Mouse (Mus musculus) thymus, postnatal 25 days (tissue): ENCODE data around the gene Wdr27.
"Not testable (repeated sequence)": the region's sequence is repeated elsewhere in the genome, so short reads cannot be mapped to it uniquely, and the experiment has no call there.

Source experiments
- DNase-seq: peaks from one replicate; pipeline ENCODE4 v3.0.0; 2022

Wdr27 gene

GRCm38 (mm10) chr17:14943009-14943728, at the start of gene Wdr27, which contains the start of gene 1600012H06Rik:
Gene Wdr27 (minus strand): TSS chr17:14943158.
Gene 1600012H06Rik (plus strand): TSS chr17:14943184.
- peak; percentile 97 for DNase-seq

- DNase-seq, result not testable (repeated sequence)
These were observed 49.7 kb upstream of the Wdr27 start for GRCm38 (mm10) chr17:14992522-14993138.

DNA sequence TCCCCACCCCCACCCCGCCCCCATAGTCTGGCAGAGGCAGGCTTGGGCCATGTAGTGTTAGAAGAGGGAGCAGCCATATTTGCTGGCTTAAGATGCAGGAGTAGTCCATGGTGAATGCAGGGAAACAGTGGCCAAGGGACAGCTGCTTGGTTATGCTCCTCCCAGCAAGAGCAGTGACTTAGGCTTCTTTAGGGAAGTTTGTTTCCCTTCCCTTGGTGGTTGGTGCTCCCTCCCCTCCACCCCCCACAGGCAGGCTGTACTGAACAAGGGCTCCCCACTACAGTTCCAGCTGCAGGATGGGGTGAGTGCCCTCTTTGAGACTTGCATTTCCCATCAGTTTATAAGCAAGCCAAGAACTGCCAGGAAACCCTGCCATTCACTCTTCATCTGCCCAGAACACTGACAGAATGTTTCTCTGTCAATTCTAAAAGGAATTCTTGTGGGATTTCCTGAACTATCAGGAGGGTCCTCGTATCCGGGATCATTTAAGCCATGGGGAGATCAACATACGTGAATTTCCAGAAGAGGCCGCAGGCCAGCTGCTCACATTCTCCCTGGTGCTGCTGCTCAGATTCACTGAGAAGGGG, 47.3 kb upstream of the Wdr27 start:
- DNase-seq, result not testable (repeated sequence)

- not testable (repeated sequence) for DNase-seq
These were observed 35.5 kb upstream of the Wdr27 start, which contains the start of the genes 9030025P20Rik and Gm3417 for GRCm38 (mm10) chr17:14978362-14979038. Gene 9030025P20Rik (plus strand): TSS chr17:14978468. Gene Gm3417 (minus strand): TSS chr17:14978790.

GRCm38 (mm10) chr17:14977718-14978361, 34.9 kb upstream of the Wdr27 start:
- DNase-seq, result not testable (repeated sequence)

GRCm38 (mm10) chr17:14968373-14968913, 25.5 kb upstream of the Wdr27 start:
- DNase-seq, result not testable (repeated sequence)

- DNase-seq, result not testable (repeated sequence)
These were observed 18.7 kb upstream of the Wdr27 start for GRCm38 (mm10) chr17:14961557-14962154.

DNA sequence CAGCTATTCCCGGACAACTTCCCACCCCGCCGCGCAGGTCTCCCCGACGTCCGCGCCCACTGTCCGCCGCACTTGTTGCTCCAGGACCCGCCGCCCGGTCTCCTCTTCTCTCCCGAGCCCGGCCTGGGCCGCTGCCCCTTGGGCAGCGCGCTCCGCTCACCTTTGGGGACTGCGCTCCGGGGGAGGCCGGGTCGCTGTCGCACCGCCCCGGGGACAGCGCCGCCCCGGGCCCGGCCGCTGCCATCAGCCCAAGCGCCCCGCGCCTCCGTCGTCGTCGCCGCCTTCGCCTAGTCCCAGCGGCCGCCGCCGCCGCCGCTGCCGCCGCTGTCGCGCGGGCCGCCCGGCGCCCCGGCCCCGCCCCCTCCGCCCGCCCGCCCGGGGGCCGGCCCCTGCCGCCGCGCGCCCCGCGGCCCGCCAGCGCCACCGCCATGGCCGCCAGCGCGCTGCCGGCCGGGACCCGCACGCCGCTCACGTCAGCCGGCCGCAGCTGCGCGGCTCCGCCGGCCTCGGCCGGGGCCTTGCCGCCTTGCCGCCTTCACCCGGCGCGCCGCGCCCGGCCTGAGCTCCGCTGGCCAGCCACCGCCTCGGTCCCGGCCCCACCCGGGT, 18.1 kb upstream of the Wdr27 start, which contains the start of gene Phf10:
Gene Phf10 (minus strand): TSS at position 323 of the 606 bp plus-strand sequence.
- peak; percentile 44 for DNase-seq

GRCm38 (mm10) chr17:14960520-14960919, 17.6 kb upstream of the Wdr27 start:
- peak; percentile 37 for DNase-seq

GRCm38 (mm10) chr17:14959979-14960378, 17.0 kb upstream of the Wdr27 start:
- peak; percentile 11 for DNase-seq

GRCm38 (mm10) chr17:14958686-14959327, 15.8 kb upstream of the Wdr27 start:
- peak; percentile 18 for DNase-seq

DNA sequence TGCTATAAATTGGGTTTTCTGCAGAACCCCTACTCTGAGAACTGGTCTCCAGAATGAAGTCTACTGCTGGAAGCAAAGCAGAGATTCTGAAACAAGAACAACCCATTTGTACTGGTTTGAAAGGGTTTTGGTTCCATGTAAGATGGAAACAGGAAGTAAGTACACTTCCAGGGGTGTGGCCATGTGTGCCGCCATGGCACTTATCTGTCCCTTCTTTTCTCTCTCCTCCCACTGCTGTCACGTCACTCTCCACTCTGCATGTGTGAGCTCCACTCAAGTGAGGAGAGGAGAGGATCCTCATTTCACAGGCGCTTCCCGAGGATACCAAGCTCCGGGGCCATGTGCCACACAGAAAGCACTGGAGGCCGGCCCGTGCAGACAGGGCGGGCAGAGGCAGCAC, 10.5 kb upstream of the Wdr27 start:
- no peak for DNase-seq

GRCm38 (mm10) chr17:14949161-14949827, 6.3 kb upstream of the Wdr27 start:
- no peak for DNase-seq

- no peak for DNase-seq
These were observed 1.6 kb upstream of the Wdr27 start for GRCm38 (mm10) chr17:14944551-14944950.

DNA sequence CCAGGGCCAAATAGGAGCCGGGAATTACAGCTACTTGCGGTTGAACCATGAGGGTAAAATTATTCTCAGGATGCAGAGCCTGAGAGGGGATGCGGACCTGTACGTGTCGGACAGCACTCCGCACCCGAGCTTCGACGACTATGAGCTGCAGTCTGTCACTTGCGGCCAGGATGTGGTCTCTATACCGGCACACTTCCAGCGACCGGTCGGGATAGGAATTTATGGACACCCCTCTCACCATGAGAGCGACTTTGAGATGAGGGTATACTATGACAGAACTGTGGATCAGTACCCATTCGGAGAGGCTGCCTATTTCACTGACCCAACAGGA, 736 bp upstream of the Wdr27 start:
- no peak for DNase-seq

- DNase-seq, result not testable (repeated sequence)
These were observed 777 bp downstream of the Wdr27 start for GRCm38 (mm10) chr17:14942181-14942580.

DNA sequence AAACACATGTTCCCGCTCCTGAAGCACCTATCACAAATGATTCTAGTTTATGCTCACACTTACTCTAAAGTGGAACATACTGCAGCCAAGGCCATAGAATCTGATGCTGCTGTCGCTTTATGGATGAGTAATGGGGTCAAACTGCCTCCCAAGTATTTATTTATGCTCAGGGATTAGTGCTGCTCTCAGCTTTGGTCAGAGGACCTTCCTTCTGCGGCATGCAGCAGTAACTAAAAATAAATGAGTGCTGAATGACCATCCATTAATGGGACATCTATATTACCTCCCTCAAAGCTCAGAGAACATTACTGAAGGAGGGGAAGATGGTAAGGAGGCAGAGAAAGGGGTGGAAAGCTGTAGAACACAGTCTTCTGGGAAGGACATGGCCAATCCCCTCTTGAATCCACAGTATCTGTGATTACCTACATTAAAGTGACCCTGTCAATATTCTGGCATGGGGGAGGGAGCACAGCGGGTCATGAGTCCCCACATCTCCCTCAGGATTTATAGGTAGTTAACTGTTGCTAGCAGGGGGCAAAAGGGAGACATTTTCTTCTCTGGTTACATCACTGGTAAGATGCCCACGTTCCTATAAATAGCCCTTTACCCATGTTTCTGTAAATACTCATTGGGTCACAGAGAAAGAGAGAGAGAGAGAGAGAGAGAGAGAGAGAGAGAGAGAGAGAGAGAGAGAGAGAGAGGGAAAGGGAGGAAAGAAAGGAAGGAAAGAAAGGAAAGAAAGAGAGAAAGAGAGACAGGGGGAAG, 6.9 kb downstream of the Wdr27 start:
- DNase-seq, result no peak

- DNase-seq, result not testable (repeated sequence)
These were observed 7.7 kb downstream of the Wdr27 start for GRCm38 (mm10) chr17:14935280-14935679.

- DNase-seq, result no peak
These were observed 11.5 kb downstream of the Wdr27 start for GRCm38 (mm10) chr17:14931469-14931868.

- no peak for DNase-seq
These were observed 12.3 kb downstream of the Wdr27 start for GRCm38 (mm10) chr17:14930697-14931096.
